Mouse (Mus musculus): Measurements from ENCODE around the gene Kap. TPM values are rescaled to one million over a fixed set of nuclear protein-coding genes. Genes with fewer than 3 reads are reported as not detected.

Gene Kap
- not detected in 2 replicates for polyA plus RNA-seq (2021; fragmentation: Nextera tagmentation)
- long read RNA-seq, experiment 1, result 0 reads
- long read RNA-seq, experiment 2, result 0 reads

GRCm38 (mm10) chr6:133853526-133853925 lies at the start of gene Kap:
TSS of gene Kap (minus strand) at chr6:133853762.

Other genes with a start within 250 kb of the Kap start
- 2.4 and 5.4 TPM in 2 replicates for gene Etv6, start 181.9 kb upstream of the Kap start, polyA plus RNA-seq (2021; fragmentation: Nextera tagmentation)